Mouse (Mus musculus): ENCODE results near the gene Dusp11. TPM values are rescaled to one million over a fixed set of nuclear protein-coding genes. Genes with fewer than 3 reads are reported as not detected.
"Not testable (repeated sequence)": the region's sequence is repeated elsewhere in the genome, so short reads cannot be mapped to it uniquely, and the experiment has no call there.

The Dusp11 gene
- 41.9 and 69.4 TPM in 2 replicates for total RNA-seq (2017)

GRCm38 (mm10) chr6:85961101-85962091 is at the start of gene Dusp11:
Gene Dusp11 (minus strand): TSS chr6:85961667.
- ATAC-seq (replicated peaks; ENCODE audit: low read depth, poor library complexity, severe bottlenecking) = peak; percentile 94

- ATAC-seq (replicated peaks; ENCODE audit: low read depth, poor library complexity, severe bottlenecking) = peak; percentile 87
These were observed 48.5 kb upstream of the Dusp11 start for GRCm38 (mm10) chr6:86009980-86010379.

GRCm38 (mm10) chr6:86004271-86005148 is 43.0 kb upstream of the Dusp11 start:
- ATAC-seq (replicated peaks; ENCODE audit: low read depth, poor library complexity, severe bottlenecking) = peak; percentile 99

GRCm38 (mm10) chr6:86003405-86003925 is 42.0 kb upstream of the Dusp11 start:
- ATAC-seq (replicated peaks; ENCODE audit: low read depth, poor library complexity, severe bottlenecking) = no peak

- ATAC-seq (replicated peaks; ENCODE audit: low read depth, poor library complexity, severe bottlenecking) = not testable (repeated sequence)
These were observed 29.3 kb upstream of the Dusp11 start for GRCm38 (mm10) chr6:85990774-85991173.

GRCm38 (mm10) chr6:85989570-85989969 is 28.1 kb upstream of the Dusp11 start:
- not testable (repeated sequence) for ATAC-seq (replicated peaks; ENCODE audit: low read depth, poor library complexity, severe bottlenecking)

- ATAC-seq (replicated peaks; ENCODE audit: low read depth, poor library complexity, severe bottlenecking) = no peak
These were observed 22.9 kb upstream of the Dusp11 start for GRCm38 (mm10) chr6:85984351-85984750.

GRCm38 (mm10) chr6:85978736-85979135 is 17.3 kb upstream of the Dusp11 start:
- not testable (repeated sequence) for ATAC-seq (replicated peaks; ENCODE audit: low read depth, poor library complexity, severe bottlenecking)

- ATAC-seq (replicated peaks; ENCODE audit: low read depth, poor library complexity, severe bottlenecking) = no peak
These were observed 14.8 kb upstream of the Dusp11 start for GRCm38 (mm10) chr6:85976242-85976641.

- ATAC-seq (replicated peaks; ENCODE audit: low read depth, poor library complexity, severe bottlenecking) = no peak
These were observed 14.3 kb upstream of the Dusp11 start for GRCm38 (mm10) chr6:85975761-85976160.

GRCm38 (mm10) chr6:85974941-85975617 is 13.6 kb upstream of the Dusp11 start:
- no peak for ATAC-seq (replicated peaks; ENCODE audit: low read depth, poor library complexity, severe bottlenecking)

GRCm38 (mm10) chr6:85973336-85973735 is 11.9 kb upstream of the Dusp11 start:
- ATAC-seq (replicated peaks; ENCODE audit: low read depth, poor library complexity, severe bottlenecking) = no peak

GRCm38 (mm10) chr6:85972699-85973098 is 11.2 kb upstream of the Dusp11 start:
- ATAC-seq (replicated peaks; ENCODE audit: low read depth, poor library complexity, severe bottlenecking) = no peak

- ATAC-seq (replicated peaks; ENCODE audit: low read depth, poor library complexity, severe bottlenecking) = no peak
These were observed 8.4 kb upstream of the Dusp11 start for GRCm38 (mm10) chr6:85969889-85970288.

GRCm38 (mm10) chr6:85966686-85967085 is 5.2 kb upstream of the Dusp11 start:
- ATAC-seq (replicated peaks; ENCODE audit: low read depth, poor library complexity, severe bottlenecking) = peak; percentile 60

- 0 out of 2 replicates have a peak, but pooled peaks have one; percentile 5 for ATAC-seq (replicated peaks; ENCODE audit: low read depth, poor library complexity, severe bottlenecking)
These were observed 4.6 kb upstream of the Dusp11 start for GRCm38 (mm10) chr6:85966081-85966480.

- ATAC-seq (replicated peaks; ENCODE audit: low read depth, poor library complexity, severe bottlenecking) = no peak
These were observed 3.9 kb downstream of the Dusp11 start for GRCm38 (mm10) chr6:85957581-85957980.

GRCm38 (mm10) chr6:85948549-85948948 is 12.9 kb downstream of the Dusp11 start:
- no peak for ATAC-seq (replicated peaks; ENCODE audit: low read depth, poor library complexity, severe bottlenecking)

- no peak for ATAC-seq (replicated peaks; ENCODE audit: low read depth, poor library complexity, severe bottlenecking)
These were observed 19.0 kb downstream of the Dusp11 start for GRCm38 (mm10) chr6:85942469-85942868.

- ATAC-seq (replicated peaks; ENCODE audit: low read depth, poor library complexity, severe bottlenecking) = no peak
These were observed 22.8 kb downstream of the Dusp11 start for GRCm38 (mm10) chr6:85938701-85939100.

Measured in common myeloid progenitor, adult 5-6 weeks (primary cell).